Mouse (Mus musculus) left cerebral cortex, postnatal 4 days (tissue): ENCODE measurements at regions not wholly inside any gene's neighbourhood (a gene's known extent, or its start where the extent isn't known, plus 50 kb on each side); places are given as distances from the start of the nearest gene placed in this dataset.
"Not testable (repeated sequence)": the region's sequence is repeated elsewhere in the genome, so short reads cannot be mapped to it uniquely, and the experiment has no call there.

Experiments used
- DNase-seq: peaks from one replicate; pipeline ENCODE4 v3.0.0-alpha.2; 2022
- intact Hi-C: fragments of 180-260 bp; cut with DNase I; formaldehyde crosslinking; loops from one replicate; pipeline ENCODE4 v1.15.1; 2025

- intact Hi-C loops, result no loop called here
- no peak for DNase-seq
Observed at GRCm38 (mm10) chr13:50092537-50092936, 157.6 kb downstream of the Gm906 start.

DNA sequence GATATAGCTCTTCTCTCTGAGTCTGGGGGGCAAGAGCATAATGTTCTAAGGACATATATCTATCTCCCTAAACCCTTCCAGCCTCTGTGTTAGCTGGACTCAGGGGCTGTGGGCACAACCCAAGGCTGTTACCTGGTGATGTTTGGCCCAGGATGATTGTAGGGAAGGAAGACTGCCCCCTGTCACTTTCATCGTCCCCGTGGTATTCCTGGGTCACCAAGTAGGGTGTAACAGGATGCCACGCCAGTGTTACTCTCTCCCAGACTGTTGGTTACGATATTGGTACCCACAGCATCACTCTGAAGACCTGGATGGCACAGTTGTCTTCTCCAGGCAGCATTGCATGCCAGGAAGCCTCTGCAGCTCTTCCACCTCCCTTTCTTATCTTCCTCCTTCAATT is 185.3 kb downstream of the Gm906 start:
- intact Hi-C loops, result no loop called here
- no peak for DNase-seq

- DNase-seq, intact Hi-C loops: not testable (repeated sequence)
Observed at GRCm38 (mm10) chr13:50064365-50064764, 185.7 kb downstream of the Gm906 start.

DNA sequence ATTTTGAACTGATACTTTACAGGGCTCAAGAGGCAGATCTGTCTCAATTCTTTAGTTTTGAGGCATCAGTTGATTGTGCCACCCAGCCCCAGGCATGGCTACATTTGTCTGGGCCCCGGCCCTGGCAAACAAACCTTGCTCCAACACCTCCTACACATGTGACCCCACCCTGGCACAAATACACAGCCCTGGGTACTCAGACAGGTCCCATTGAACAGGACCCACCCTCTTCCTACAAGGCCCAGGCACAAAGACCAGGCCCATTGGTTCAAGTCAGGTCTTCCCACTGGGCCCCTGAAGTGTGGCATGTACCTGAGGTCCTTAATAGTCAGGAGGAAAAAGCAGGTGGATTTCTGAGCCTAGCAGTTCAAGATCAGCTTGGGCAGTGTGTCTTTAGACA is 190.4 kb downstream of the Gm906 start:
- DNase-seq, intact Hi-C loops: not testable (repeated sequence)

GRCm38 (mm10) chr13:50059054-50059453 is 191.1 kb downstream of the Gm906 start:
- DNase-seq, intact Hi-C loops: not testable (repeated sequence)

DNA sequence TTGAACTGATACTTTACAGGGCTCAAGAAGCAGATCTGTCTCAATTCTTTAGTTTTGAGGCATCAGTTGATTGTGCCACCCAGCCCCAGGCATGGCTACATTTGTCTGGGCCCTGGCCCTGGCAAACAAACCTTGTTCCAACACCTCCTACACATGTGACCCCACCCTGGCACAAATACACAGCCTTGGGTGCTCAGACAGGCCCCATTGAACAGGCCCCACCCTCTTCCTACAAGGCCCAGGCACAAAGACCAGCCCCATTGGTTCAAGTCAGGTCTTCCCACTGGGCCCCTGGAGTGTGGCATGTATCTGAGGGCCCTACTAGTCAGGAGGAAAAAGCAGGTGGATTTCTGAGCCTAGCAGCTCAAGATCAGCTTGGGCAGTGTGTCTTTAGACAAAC is 198.4 kb downstream of the Gm906 start:
- intact Hi-C loops, DNase-seq: not testable (repeated sequence)

DNA sequence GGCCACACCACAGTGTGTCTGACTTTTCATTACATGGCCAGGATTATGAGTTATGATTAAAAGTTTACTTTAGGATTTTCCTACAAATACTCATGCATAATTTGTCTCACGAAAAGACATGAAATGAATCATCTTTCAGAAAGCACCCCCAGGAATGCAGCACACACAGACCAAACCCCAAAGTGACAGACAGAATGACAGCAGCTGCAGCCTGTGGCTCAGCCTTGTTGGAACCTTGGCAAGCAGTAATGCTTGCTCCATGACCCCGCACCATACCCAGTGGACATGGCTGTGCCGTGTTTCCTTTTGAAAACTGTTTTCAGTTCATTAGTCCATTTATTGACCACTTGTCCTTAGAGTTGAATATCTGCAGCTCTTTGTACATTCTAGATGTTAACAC is 199.0 kb downstream of the Gm906 start:
- intact Hi-C loops, DNase-seq: not testable (repeated sequence)

DNA sequence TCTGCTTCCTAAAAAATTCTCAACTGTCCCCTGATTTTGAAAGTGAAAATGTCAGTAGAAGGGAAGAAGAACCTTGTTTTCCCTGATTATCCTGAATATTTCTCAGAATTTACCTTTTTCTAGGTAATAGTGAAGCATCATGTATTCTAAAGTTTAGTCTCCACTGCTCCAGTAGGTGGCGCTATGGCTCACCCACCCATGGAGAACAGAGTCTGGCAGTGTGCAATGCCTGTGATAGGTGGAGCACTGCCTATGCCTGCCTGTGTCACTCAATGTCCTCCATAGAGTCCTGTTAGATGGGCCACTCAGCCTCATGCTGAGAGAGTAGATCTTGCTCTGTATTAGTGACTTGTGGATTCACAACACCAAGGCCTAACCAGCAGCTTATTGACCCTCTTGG is 218.4 kb downstream of the Gm906 start:
- intact Hi-C loops, result loop anchor here (5.0 kb wide), 1 partner anchor 296 kb away; no protein-coding TSS in a partner anchor
- DNase-seq, result peak; percentile 2

DNA sequence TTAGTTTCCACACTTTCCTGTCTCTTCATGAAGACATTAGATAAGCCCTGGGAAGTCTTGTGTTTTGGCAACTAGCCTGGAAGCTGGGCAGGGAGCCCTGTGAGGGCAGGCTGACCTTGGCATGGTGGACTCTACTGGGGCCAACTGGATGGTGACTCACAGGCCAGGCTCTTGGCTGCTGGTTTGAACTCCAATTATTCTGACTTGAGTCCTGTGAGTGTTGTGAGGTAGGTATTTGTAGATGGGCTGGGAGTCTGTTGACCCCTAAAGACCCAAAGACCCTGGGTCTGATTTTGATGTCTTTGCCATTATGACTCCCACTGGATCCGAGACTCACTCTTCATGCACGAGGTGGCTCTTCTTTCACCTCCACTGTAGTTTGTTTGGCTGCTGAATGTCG is 208.9 kb upstream of the Gm30302 start:
- DNase-seq, intact Hi-C loops: not testable (repeated sequence)

GRCm38 (mm10) chr13:49966072-49966471 is 167.3 kb upstream of the Gm30302 start:
- DNase-seq, intact Hi-C loops: not testable (repeated sequence)

- intact Hi-C loops, DNase-seq: not testable (repeated sequence)
Observed at GRCm38 (mm10) chr13:49957993-49958681, 159.3 kb upstream of the Gm30302 start.

GRCm38 (mm10) chr13:49915781-49916180 is 117.0 kb upstream of the Gm30302 start:
- DNase-seq, result no peak
- intact Hi-C loops, result no loop called here
